Mouse (Mus musculus): Measurements from ENCODE around the gene Ryr2.

DNA sequence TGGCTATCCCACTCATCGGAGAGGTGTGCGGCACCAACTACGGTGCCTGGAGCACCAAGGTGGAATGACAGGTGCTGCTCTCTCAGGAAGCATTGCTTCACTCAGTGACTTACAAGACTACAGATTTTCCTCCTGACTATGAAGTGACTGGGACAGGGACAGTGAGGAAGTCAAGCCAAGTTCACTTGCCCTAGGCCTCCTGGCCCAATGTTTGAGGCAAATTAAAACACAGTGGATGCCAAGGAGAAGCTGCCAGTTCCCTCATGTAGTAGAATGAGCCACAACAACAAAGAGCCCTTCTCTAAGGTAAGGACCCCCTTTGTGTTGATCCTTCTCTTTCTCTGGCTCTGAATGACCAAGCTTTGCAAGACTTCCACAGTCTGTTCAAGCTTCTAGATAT lies 121.7 kb downstream of the Ryr2 start:
- TF ChIP-seq EP300 (IDR thresholded peaks at IDR 0.05; ENCODE audit: insufficient read depth, low read depth, low read length), result no peak
- no peak for TF ChIP-seq CTCF (IDR thresholded peaks at IDR 0.05)
